In the genomic region with DNA sequence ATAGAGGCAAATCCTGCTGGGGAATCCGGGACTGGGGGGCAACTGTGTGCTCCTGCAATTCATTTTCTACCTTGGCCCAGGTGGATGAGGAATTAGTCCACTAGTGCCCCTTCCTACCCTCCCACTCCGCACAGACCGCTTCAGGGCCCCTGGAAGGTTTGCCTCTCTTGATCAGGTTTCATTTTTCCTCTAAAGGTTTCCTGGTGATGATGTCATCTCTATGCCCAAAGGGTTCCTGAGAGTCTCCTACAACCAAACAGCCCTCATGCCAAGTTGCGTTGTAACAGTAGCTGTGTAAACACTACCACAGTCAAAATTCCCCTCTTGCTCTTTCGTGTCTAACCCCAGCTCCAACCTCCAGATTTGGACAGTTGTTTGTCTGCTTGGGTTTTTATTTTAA, we compare ENCODE assay signal across 25 mouse cellular contexts. TPM values are rescaled to one million over a fixed set of nuclear protein-coding genes. Genes with fewer than 3 reads are reported as not detected.
A peak's percentile ranks its signal among the peaks of the same experiment; 100 is the strongest.
DNase-seq lines count a peak whose midpoint lies in the region; ATAC-seq and TF ChIP-seq lines count a peak whose summit lies in the region.
"Had no signal": no experiment of that assay in that cellular context is flagged by ENCODE, and none has a peak within 500 bp of the region (broad histone marks: within the 10 kb centered on the region; RNA-seq: fewer than 3 reads in every experiment).

No protein-coding gene starts in this region.

- H3K27ac ChIP-seq in lung, embryonic 16.5 days (ENCODE audit: low read length): no peak overlapping the region
- no peak overlapping the region for H3K27ac ChIP-seq in midbrain, embryonic 11.5 days (ENCODE audit: low read depth, low read length)
- no peak overlapping the region for H3K27ac ChIP-seq in midbrain, embryonic 13.5 days
- no peak overlapping the region for H3K27ac ChIP-seq in stomach, postnatal 0 days (replicated peaks)
- H3K27ac ChIP-seq: embryonic facial prominence, embryonic 12.5 days; forebrain, embryonic 12.5 days; forebrain, embryonic 15.5 days; heart, embryonic 15.5 days; hindbrain, embryonic 10.5 days; hindbrain, embryonic 13.5 days had no signal

- H3K27me3 ChIP-seq in lung, embryonic 16.5 days (ENCODE audit: control insufficient read depth, insufficient read depth, low read depth, low read length): no peaks in the 10 kb centered on the region
- H3K27me3 ChIP-seq in midbrain, embryonic 11.5 days (ENCODE audit: control insufficient read depth, insufficient read depth, low read length): no peaks in the 10 kb centered on the region
- H3K27me3 ChIP-seq in midbrain, embryonic 13.5 days: no peaks in the 10 kb centered on the region
- no peaks in the 10 kb centered on the region for H3K27me3 ChIP-seq in stomach, postnatal 0 days (ENCODE audit: control insufficient read depth, insufficient read depth, low read length)
- H3K27me3 ChIP-seq: embryonic facial prominence, embryonic 12.5 days; forebrain, embryonic 12.5 days; forebrain, embryonic 15.5 days; heart, embryonic 12.5 days; heart, embryonic 15.5 days; hindbrain, embryonic 13.5 days had no signal

- no peaks in the 10 kb centered on the region for H3K9me3 ChIP-seq in lung, embryonic 16.5 days (ENCODE audit: control insufficient read depth, low read length)
- H3K9me3 ChIP-seq in midbrain, embryonic 11.5 days (ENCODE audit: control insufficient read depth, low read length): no peaks in the 10 kb centered on the region; the same call in 1 of the 2 replicates
- peaks cover 7% of the 10 kb centered on the region; the same call in 1 of the 2 replicates for H3K9me3 ChIP-seq in midbrain, embryonic 13.5 days
- H3K9me3 ChIP-seq in stomach, postnatal 0 days (ENCODE audit: control insufficient read depth, low read length): no peaks in the 10 kb centered on the region
- H3K9me3 ChIP-seq: forebrain, embryonic 12.5 days; forebrain, embryonic 15.5 days; heart, embryonic 15.5 days; hindbrain, embryonic 13.5 days had no signal

- H3K4me1 ChIP-seq in lung, embryonic 16.5 days (replicated peaks; ENCODE audit: control insufficient read depth, insufficient read depth, low read length): no peaks in the 10 kb centered on the region
- H3K4me1 ChIP-seq in lung, adult 2 months (ENCODE audit: control insufficient read depth, insufficient read depth, low read length): no peaks in the 10 kb centered on the region
- H3K4me1 ChIP-seq in midbrain, embryonic 11.5 days (ENCODE audit: control insufficient read depth, insufficient read depth, low read length): no peaks in the 10 kb centered on the region
- H3K4me1 ChIP-seq in midbrain, embryonic 13.5 days (replicated peaks): no peaks in the 10 kb centered on the region
- no peaks in the 10 kb centered on the region for H3K4me1 ChIP-seq in stomach, postnatal 0 days (replicated peaks; ENCODE audit: control insufficient read depth, insufficient read depth)
- H3K4me1 ChIP-seq: embryonic facial prominence, embryonic 12.5 days; forebrain, embryonic 12.5 days; forebrain, embryonic 15.5 days; heart, embryonic 12.5 days; heart, embryonic 15.5 days; hindbrain, embryonic 10.5 days had no signal

- 51% methylated on average over 5 of the region's 5 CpGs for WGBS in lung, embryonic 16.5 days
- WGBS in lung, adult 2 months: 56% methylated on average over 5 of the region's 5 CpGs
- 78% methylated on average over 5 of the region's 5 CpGs for WGBS in midbrain, embryonic 11.5 days
- 82% methylated on average over 5 of the region's 5 CpGs for WGBS in midbrain, embryonic 13.5 days
- WGBS in stomach, postnatal 0 days: 67% methylated on average over 5 of the region's 5 CpGs

- no peak for TF ChIP-seq CTCF in lung, adult 2 months (IDR thresholded peaks at IDR 0.05; ENCODE audit: insufficient read depth, low read length)
- no peak for TF ChIP-seq CTCF in stomach, postnatal 0 days (IDR thresholded peaks at IDR 0.05; ENCODE audit: low read depth)

- no peak overlapping the region for H3K4me2 ChIP-seq in lung, embryonic 16.5 days (ENCODE audit: low read depth, low read length)
- no peak overlapping the region for H3K4me2 ChIP-seq in midbrain, embryonic 11.5 days
- H3K4me2 ChIP-seq in midbrain, embryonic 13.5 days (replicated peaks): no peak overlapping the region
- no peak overlapping the region for H3K4me2 ChIP-seq in stomach, postnatal 0 days (replicated peaks; ENCODE audit: low read depth)
- H3K4me2 ChIP-seq: embryonic facial prominence, embryonic 12.5 days; forebrain, embryonic 12.5 days; forebrain, embryonic 15.5 days; heart, embryonic 12.5 days; heart, embryonic 15.5 days; hindbrain, embryonic 13.5 days had no signal

- DNase-seq in lung, adult 2 months: no peak
- DNase-seq in midbrain, embryonic 11.5 days (ENCODE audit: low spot score, missing footprints): peak; percentile 71
- no peak for DNase-seq in stomach, postnatal 0 days (ENCODE audit: low spot score)
- no peak for DNase-seq in adrenal gland, postnatal 10 days
- DNase-seq: adrenal gland, adult 8-10 months; adrenal gland, postnatal 36 days; cerebellum, adult 18-20 months; cerebellum, adult 9-10 months; cerebellum, postnatal 14 days; gastrocnemius, postnatal 25 days; heart, adult 18-20 months; heart, postnatal 10 days; heart, postnatal 36 days had no signal

- H3K36me3 ChIP-seq in lung, embryonic 16.5 days (ENCODE audit: control insufficient read depth, insufficient read depth, low read length): no peaks in the 10 kb centered on the region
- H3K36me3 ChIP-seq in midbrain, embryonic 11.5 days (ENCODE audit: control insufficient read depth, insufficient read depth, low read length): no peaks in the 10 kb centered on the region
- H3K36me3 ChIP-seq in midbrain, embryonic 13.5 days: no peaks in the 10 kb centered on the region; the same call in 1 of the 2 replicates
- no peaks in the 10 kb centered on the region for H3K36me3 ChIP-seq in stomach, postnatal 0 days (ENCODE audit: control insufficient read depth, insufficient read depth, low read length)
- H3K36me3 ChIP-seq: embryonic facial prominence, embryonic 12.5 days; forebrain, embryonic 15.5 days; heart, embryonic 12.5 days; heart, embryonic 15.5 days had no signal

- no peak overlapping the region for H3K4me3 ChIP-seq in lung, embryonic 16.5 days (ENCODE audit: low read length)
- H3K4me3 ChIP-seq in lung, adult 2 months (replicated peaks; ENCODE audit: extremely low read depth, low read depth, low read length): no peak overlapping the region
- no peak overlapping the region for H3K4me3 ChIP-seq in midbrain, embryonic 11.5 days (ENCODE audit: low read depth, low read length)
- H3K4me3 ChIP-seq in midbrain, embryonic 13.5 days (replicated peaks): no peak overlapping the region
- no peak overlapping the region for H3K4me3 ChIP-seq in stomach, postnatal 0 days (ENCODE audit: low read depth, low read length)
- H3K4me3 ChIP-seq: embryonic facial prominence, embryonic 12.5 days; erythroblast, embryonic 14.5 days; forebrain, embryonic 12.5 days; forebrain, embryonic 15.5 days; heart, embryonic 12.5 days; heart, embryonic 15.5 days; hindbrain, embryonic 10.5 days; hindbrain, embryonic 13.5 days had no signal

- no peak for TF ChIP-seq POLR2A in lung, adult 2 months (IDR thresholded peaks at IDR 0.05; ENCODE audit: borderline replicate concordance, extremely low read depth, low read depth, low read length)

- no peak for TF ChIP-seq EP300 in stomach, postnatal 0 days (optimal IDR thresholded peaks at IDR 0.05)

- no peak overlapping the region for H3K9ac ChIP-seq in lung, embryonic 16.5 days (ENCODE audit: low read length)
- H3K9ac ChIP-seq in midbrain, embryonic 11.5 days (ENCODE audit: low read length): no peak overlapping the region
- no peak overlapping the region for H3K9ac ChIP-seq in midbrain, embryonic 13.5 days (replicated peaks)
- H3K9ac ChIP-seq in stomach, postnatal 0 days (ENCODE audit: low read length): no peak overlapping the region
- H3K9ac ChIP-seq: embryonic facial prominence, embryonic 12.5 days; forebrain, embryonic 12.5 days; forebrain, embryonic 15.5 days; heart, embryonic 12.5 days; heart, embryonic 15.5 days; hindbrain, embryonic 13.5 days had no signal

- ATAC-seq in lung, embryonic 16.5 days (ENCODE audit: low read depth): peak; percentile 21; the same call in 1 of the 2 replicates
- no peak for ATAC-seq in midbrain, embryonic 11.5 days (ENCODE audit: low FRiP score)
- no peak for ATAC-seq in midbrain, embryonic 13.5 days
- ATAC-seq in stomach, postnatal 0 days (ENCODE audit: low FRiP score, low TSS enrichment): peak; percentile 14; the same call in 1 of the 2 replicates
- ATAC-seq: activated CD4-positive, CD25-positive, alpha-beta regulatory T cell, adult 4 months; forebrain, embryonic 15.5 days; hindbrain, embryonic 16.5 days had no signal

RNA-seq across cellular contexts. Expression of a gene that starts 16.4 kb away (rescaled TPM):
- 39.0 and 42.5 TPM in 2 replicates for polyA plus RNA-seq in lung, embryonic 16.5 days (2015; fragmentation: Nextera tagmentation; extraction: Ambion mirVana)
- polyA plus RNA-seq in lung, adult 2 months (2012; rRNA removed): 24.2 and 26.5 TPM in 2 replicates
- polyA plus RNA-seq in midbrain, embryonic 11.5 days (2014; fragmentation: Nextera tagmentation; extraction: Ambion mirVana): 49.5 and 53.0 TPM in 2 replicates
- 33.2 and 34.3 TPM in 2 replicates for polyA plus RNA-seq in midbrain, embryonic 13.5 days (2015; fragmentation: Nextera tagmentation; extraction: Ambion mirVana)
- polyA plus RNA-seq in stomach, postnatal 0 days (2015; fragmentation: Nextera tagmentation; extraction: Ambion mirVana): 20.7 and 22.3 TPM in 2 replicates
- 100 to 1,000 TPM in 1 of 2 experiments, 10 to 100 TPM in 1; 83.1 to 108 TPM for total RNA-seq in adrenal gland, postnatal 10 days (2021)

RNA-seq across cellular contexts. Expression of a gene that starts 16.7 kb away (rescaled TPM):
- 8.0 and 8.3 TPM in 2 replicates for polyA plus RNA-seq in lung, embryonic 16.5 days (2015; fragmentation: Nextera tagmentation; extraction: Ambion mirVana)
- 38.4 and 39.4 TPM in 2 replicates for polyA plus RNA-seq in lung, adult 2 months (2012; rRNA removed)
- 15.7 and 17.0 TPM in 2 replicates for polyA plus RNA-seq in midbrain, embryonic 11.5 days (2014; fragmentation: Nextera tagmentation; extraction: Ambion mirVana)
- polyA plus RNA-seq in midbrain, embryonic 13.5 days (2015; fragmentation: Nextera tagmentation; extraction: Ambion mirVana): 25.4 and 28.5 TPM in 2 replicates
- polyA plus RNA-seq in stomach, postnatal 0 days (2015; fragmentation: Nextera tagmentation; extraction: Ambion mirVana): 11.1 and 12.1 TPM in 2 replicates
- 10 to 100 TPM; 16.9 to 21.7 TPM for total RNA-seq in adrenal gland, postnatal 10 days (2021)

Comparison
In these comparisons a context has a peak if more than half of its experiments do, and no peak if none do; other contexts are left out.
1. ATAC-seq: peak in lung, embryonic 16.5 days (single experiment) and stomach, postnatal 0 days (single experiment); none in midbrain, embryonic 11.5 days (single experiment) and midbrain, embryonic 13.5 days (single experiment).